Mouse (Mus musculus) CD8-positive naive resting alpha-beta T cell, adult 2 months (primary cell): ENCODE measurements around the gene Olfr1094.

Source experiments
- DNase-seq, 2 experiments: peaks; one replicate each; pipeline ENCODE4 v3.0.0; 2022; ENCODE audit warnings: low read depth in 2 of 2, low spot score in 2 of 2

Gene Olfr1094

GRCm38 (mm10) chr2:86824363-86824762, at the start of gene Olfr1094:
TSS of gene Olfr1094 (plus strand) at chr2:86824663.
- DNase-seq: no peak

GRCm38 (mm10) chr2:86782179-86782578, 42.3 kb upstream of the Olfr1094 start, which contains the start of gene Olfr1093:
TSS of gene Olfr1093 (plus strand) at chr2:86782479.
- DNase-seq: no peak

GRCm38 (mm10) chr2:86809918-86810317, 14.5 kb upstream of the Olfr1094 start, which contains the start of gene Olfr141:
TSS of gene Olfr141 (minus strand) at chr2:86810018.
- DNase-seq: no peak

- no peak for DNase-seq
Observed at GRCm38 (mm10) chr2:86851596-86851995, 27.1 kb downstream of the Olfr1094 start, which contains the start of gene Olfr1095. TSS of gene Olfr1095 (minus strand) at chr2:86851696.

GRCm38 (mm10) chr2:86874702-86875101, 50.2 kb downstream of the Olfr1094 start, which contains the start of gene Gm13723:
TSS of gene Gm13723 (minus strand) at chr2:86874802.
- DNase-seq: no peak
